Mouse (Mus musculus): ENCODE data around the gene Dppa2.

Dppa2 gene

GRCm38 (mm10) chr16:48344193-48344592, 40.5 kb downstream of the Dppa2 start:
- no peak for DNase-seq (ENCODE audit: low spot score in 2 of 2)

- no peak for DNase-seq (ENCODE audit: low spot score in 2 of 2)
Observed at GRCm38 (mm10) chr16:48347246-48347645, 43.5 kb downstream of the Dppa2 start.

GRCm38 (mm10) chr16:48355716-48356115, 52.0 kb downstream of the Dppa2 start:
- no peak for DNase-seq (ENCODE audit: low spot score in 2 of 2)

GRCm38 (mm10) chr16:48356417-48356816, 52.7 kb downstream of the Dppa2 start:
- DNase-seq (ENCODE audit: low spot score in 2 of 2): no peak

- peak; percentile 41 to 56 for DNase-seq (ENCODE audit: low spot score in 2 of 2)
Observed at GRCm38 (mm10) chr16:48360887-48361286, 57.2 kb downstream of the Dppa2 start.

GRCm38 (mm10) chr16:48366801-48367200, 63.1 kb downstream of the Dppa2 start:
- no peak for DNase-seq (ENCODE audit: low spot score in 2 of 2)

GRCm38 (mm10) chr16:48368096-48368495, 64.4 kb downstream of the Dppa2 start:
- no peak for DNase-seq (ENCODE audit: low spot score in 2 of 2)

Data from right cerebral cortex, adult 2 months (tissue).